Mouse (Mus musculus) stomach, postnatal 0 days (tissue): ENCODE measurements around the gene Bach1. TPM values are rescaled to one million over a fixed set of nuclear protein-coding genes. Genes with fewer than 3 reads are reported as not detected.
A peak's percentile ranks its signal among the peaks of the same experiment; 100 is the strongest.

Source experiments
- ATAC-seq: fragments of 200-750 bp; cut with Nextera tagmentation; 2 replicates; pipeline ENCODE4 v1.8.0; 2017; ENCODE audit not compliant: low FRiP score, low TSS enrichment
- DNase-seq: peaks from one replicate; pipeline ENCODE4 v3.0.0-alpha.2; 2016; ENCODE audit warnings: low spot score
- H3K27ac ChIP-seq: fragments of 300-500 bp; sonication (generic); replicated peaks from 2 replicates; pipeline ENCODE4 v1.5.1; 2014; ENCODE audit warnings: mild to moderate bottlenecking, control low read depth
- H3K27me3 ChIP-seq: fragments of 300-500 bp; sonication (generic); 2 replicates; pipeline ENCODE4 v1.6.1; 2014; ENCODE audit warnings: low read length; ENCODE audit not compliant: control insufficient read depth, insufficient read depth
- H3K36me3 ChIP-seq: fragments of 300-500 bp; sonication (generic); 2 replicates; pipeline ENCODE4 v1.6.1; 2014; ENCODE audit warnings: low read length, mixed read lengths; ENCODE audit not compliant: control insufficient read depth, insufficient read depth
- H3K4me1 ChIP-seq: fragments of 300-500 bp; sonication (generic); replicated peaks from 2 replicates; pipeline ENCODE4 v1.6.1; 2014; ENCODE audit warnings: antibody characterized with exemption; ENCODE audit not compliant: control insufficient read depth, insufficient read depth
- H3K4me2 ChIP-seq: fragments of 300-500 bp; sonication (generic); replicated peaks from 2 replicates; pipeline ENCODE4 v1.6.1; 2014; ENCODE audit warnings: low read depth, mild to moderate bottlenecking, control low read depth, moderate library complexity
- H3K4me3 ChIP-seq: fragments of 300-500 bp; sonication (generic); 2 replicates; pipeline ENCODE4 v1.5.1; 2014; ENCODE audit warnings: low read depth, low read length, control low read depth
- H3K9ac ChIP-seq: fragments of 300-500 bp; sonication (generic); 2 replicates; pipeline ENCODE4 v1.6.1; 2014; ENCODE audit warnings: mild to moderate bottlenecking, low read length, control low read depth, mixed read lengths
- H3K9me3 ChIP-seq: fragments of 300-500 bp; sonication (generic); 2 replicates; pipeline ENCODE4 v1.6.1; 2016; ENCODE audit warnings: low read length; ENCODE audit not compliant: control insufficient read depth
- CTCF ChIP-seq: IDR thresholded peaks from 2 replicates; pipeline ENCODE4 v1.5.1; 2016; ENCODE audit warnings: antibody characterized with exemption, low read depth, mild to moderate bottlenecking, moderate library complexity
- EP300 ChIP-seq: optimal IDR thresholded peaks from 2 replicates; pipeline ENCODE3; 2016; ENCODE audit warnings: antibody characterized with exemption
- WGBS: fragments of 180-500 bp; shearing (Covaris S2); extraction: QIAGEN DNeasy Blood & Tissue Kit; methylation state at CpG from one replicate; pipeline ENCODE4 v1.1.7; 2014; 5-methylcytosine and 5-hydroxymethylcytosine counted together
- polyA plus RNA-seq: library from polyadenylated mRNA; unstranded; fragments of >200 nt; fragmentation: Nextera tagmentation; extraction: Ambion mirVana; gene quantifications from 2 replicates; pipeline ENCODE4 v1.2.1, GENCODE M21; 2015

Bach1 gene
- polyA plus RNA-seq, 1 experiment from 2014 or later: 5.3 TPM

DNA sequence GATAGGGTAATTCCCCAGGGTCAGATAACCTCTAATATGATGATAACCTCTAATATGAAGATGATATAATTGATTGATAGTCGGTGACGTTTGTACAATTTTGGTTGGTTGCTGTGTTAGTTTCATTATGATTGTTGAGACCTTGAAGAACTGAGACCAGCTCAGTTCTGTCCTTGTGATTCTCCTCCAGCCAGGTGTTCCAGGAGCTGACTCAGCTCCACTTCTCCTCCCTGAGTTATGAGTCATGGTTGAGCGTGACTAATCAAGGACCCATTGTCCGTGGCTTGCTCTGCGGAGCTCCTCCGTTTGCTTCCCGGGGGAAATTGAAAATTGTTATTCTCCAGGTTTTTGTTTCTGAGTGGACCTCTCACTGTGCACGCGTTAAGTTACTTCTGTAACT, 33.5 kb upstream of the Bach1 start:
- peak; percentile 55 for DNase-seq
- Histone ChIP-seq H3K27ac (no peak overlapping the region), H3K4me2 (no peak overlapping the region), H3K27me3 (no peaks in the 10 kb centered on the region), H3K9me3 (no peaks in the 10 kb centered on the region), H3K9ac (no peak overlapping the region), H3K4me3 (no peak overlapping the region), H3K4me1 (no peaks in the 10 kb centered on the region), H3K36me3 (no peaks in the 10 kb centered on the region)
- WGBS: 64% methylated on average over 9 of the region's 9 CpGs
- peak; percentile 90 for ATAC-seq
- no peak for TF ChIP-seq CTCF
- no peak for TF ChIP-seq EP300

DNA sequence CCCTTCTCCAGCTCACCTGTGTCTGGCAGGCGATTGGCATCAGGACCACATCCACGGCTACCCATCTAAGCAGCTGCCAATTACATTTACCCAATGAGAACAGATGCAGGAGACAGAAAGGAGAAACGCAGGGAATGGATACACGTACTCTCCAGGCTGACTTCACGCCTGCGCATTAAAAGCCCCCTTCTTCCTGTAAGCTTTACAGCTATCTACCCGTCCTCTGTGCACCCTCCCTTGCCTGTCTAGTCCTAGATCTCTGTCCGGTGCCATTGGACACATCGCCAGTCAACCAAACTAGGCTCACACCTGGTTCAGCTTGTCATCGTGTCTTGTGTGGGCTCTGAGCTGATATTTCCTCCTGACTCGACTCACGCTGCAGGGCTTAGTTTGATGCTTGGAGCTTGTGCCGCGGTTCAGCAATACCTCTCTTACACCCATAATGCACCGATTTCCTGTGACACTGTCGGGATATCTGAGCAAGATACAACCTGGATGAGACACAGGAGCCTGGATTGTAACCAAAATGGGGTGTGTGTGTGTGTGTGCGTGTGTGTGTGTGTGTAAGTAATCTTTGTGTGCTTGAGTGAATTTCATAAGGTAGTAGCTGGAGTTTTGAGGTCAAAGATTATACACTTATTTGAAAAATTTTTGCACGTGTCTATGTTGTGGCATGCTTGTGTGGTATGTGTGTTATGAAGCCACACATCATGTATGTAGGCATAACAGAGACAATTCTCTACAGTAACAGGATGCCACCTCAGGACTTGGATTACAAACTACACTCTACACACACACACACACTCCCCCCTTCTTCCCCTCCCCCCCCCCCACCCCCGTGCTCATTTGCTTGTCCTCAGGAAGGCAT, 32.8 kb upstream of the Bach1 start:
- ATAC-seq (0 out of 2 replicates have a peak, but pooled peaks have one; percentile 15), DNase-seq (peak; percentile 11)
- Histone ChIP-seq H3K4me3 (no peak overlapping the region), H3K27ac (no peak overlapping the region), H3K4me1 (no peaks in the 10 kb centered on the region), H3K4me2 (no peak overlapping the region), H3K9ac (no peak overlapping the region), H3K27me3 (no peaks in the 10 kb centered on the region), H3K36me3 (no peaks in the 10 kb centered on the region), H3K9me3 (no peaks in the 10 kb centered on the region)
- TF ChIP-seq EP300: no peak
- no peak for TF ChIP-seq CTCF
- WGBS: 78% methylated on average over 19 of the region's 19 CpGs

DNA sequence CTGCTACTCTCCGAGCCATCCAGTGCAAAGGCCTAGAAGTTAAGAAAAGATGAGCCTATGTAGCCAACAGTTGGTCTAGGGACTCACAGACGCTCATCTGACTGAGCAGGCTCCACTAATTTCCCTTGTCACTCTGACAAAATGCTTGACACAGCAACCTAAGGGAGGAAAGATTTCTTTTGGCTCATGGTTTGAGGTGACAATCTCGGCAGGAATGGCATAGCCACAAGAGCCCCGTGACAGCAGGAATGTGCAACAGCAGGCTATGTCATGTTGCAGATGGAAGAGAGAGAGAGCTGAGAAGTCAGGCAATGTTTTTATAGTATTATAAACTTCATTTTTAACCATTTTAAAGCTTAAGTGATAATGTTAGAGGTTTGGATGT, 32.1 kb upstream of the Bach1 start:
- Histone ChIP-seq H3K4me3 (no peak overlapping the region), H3K4me2 (no peak overlapping the region), H3K9ac (no peak overlapping the region), H3K9me3 (no peaks in the 10 kb centered on the region), H3K27me3 (no peaks in the 10 kb centered on the region), H3K27ac (no peak overlapping the region), H3K4me1 (no peaks in the 10 kb centered on the region), H3K36me3 (no peaks in the 10 kb centered on the region)
- DNase-seq: no peak
- 82% methylated on average over 4 of the region's 4 CpGs for WGBS
- TF ChIP-seq EP300 (no peak), CTCF (no peak)
- no peak for ATAC-seq

DNA sequence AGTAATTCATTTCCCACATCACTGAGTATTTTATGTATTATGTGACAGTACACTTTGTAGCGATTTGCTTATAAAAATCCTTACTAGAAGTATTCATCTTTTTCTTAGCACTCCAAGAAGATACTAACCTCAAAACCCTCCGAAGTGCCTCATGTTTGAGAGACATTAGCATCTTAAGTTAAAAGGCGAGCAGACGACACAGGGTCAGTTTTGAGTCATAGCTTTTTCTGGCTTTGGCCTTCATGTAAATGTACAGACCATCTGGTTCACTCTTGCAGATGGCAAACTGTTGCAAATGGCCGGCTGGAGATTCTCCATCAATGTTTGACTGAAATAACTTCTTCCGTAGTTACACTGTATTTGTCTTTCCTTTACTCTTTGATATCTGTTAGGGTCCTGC, 30.7 kb upstream of the Bach1 start:
- H3K9ac ChIP-seq: no peak overlapping the region
- ATAC-seq: no peak

DNA sequence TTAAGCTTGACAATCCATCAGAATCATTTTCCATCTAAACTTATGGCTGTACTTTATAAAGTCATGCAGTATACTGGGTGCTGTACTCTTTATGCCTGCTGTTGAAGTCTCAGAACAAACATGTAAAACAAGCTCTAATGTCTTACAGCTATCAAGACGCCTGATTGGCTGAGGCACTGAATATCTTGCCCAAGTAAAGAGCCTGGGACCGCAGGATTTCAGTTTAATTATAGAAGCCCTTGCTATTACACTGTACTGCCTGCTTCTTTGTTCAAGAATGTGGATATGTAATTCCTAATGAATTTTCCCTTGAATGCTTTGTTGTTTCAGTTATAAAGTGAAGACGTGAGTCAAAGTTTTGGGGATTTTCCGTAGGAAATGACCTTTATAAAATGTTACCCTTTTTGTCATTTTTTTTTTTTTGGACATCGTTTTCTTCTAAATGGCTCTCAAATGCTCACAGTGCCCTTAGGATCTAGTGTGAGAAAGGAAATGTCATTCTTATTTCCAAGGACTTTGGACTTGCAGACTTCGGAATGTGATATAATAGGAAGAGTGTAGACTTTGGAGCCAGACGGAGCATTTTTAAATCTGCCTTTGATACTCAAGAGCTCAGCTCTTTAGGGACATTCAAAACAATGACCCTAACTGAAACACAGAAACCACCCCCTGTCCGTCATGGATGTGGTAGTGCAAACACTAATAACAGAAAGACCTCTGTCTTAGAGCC, 28.5 kb upstream of the Bach1 start:
- H3K27ac ChIP-seq: no peak overlapping the region

More for the DNA sequence above, 30.7 kb upstream of the Bach1 start:
- Histone ChIP-seq H3K27ac (no peak overlapping the region), H3K36me3 (no peaks in the 10 kb centered on the region), H3K27me3 (no peaks in the 10 kb centered on the region), H3K4me1 (no peaks in the 10 kb centered on the region), H3K4me2 (no peak overlapping the region), H3K4me3 (no peak overlapping the region), H3K9me3 (no peaks in the 10 kb centered on the region)
- TF ChIP-seq EP300 (no peak), CTCF (no peak)
- WGBS: 66% methylated on average over 6 of the region's 6 CpGs
- DNase-seq: no peak

DNA sequence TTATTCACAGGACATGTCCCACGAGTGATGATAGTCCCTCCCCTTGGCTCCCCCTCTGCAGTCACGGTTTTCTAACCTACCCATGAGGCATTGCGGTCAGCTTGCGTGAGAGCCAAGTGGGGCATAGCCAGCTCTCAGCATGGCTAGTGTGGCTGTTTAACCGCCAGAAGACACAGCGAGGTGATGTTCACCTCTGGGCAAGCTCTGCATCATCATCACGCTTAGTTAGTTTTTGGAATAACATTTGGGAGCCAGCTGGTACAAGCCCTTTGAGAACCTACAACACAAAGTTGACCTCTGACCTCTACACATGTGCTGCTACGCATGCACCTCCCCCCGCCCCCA, 28.0 kb upstream of the Bach1 start:
- no peak for DNase-seq
- Histone ChIP-seq H3K9me3 (no peaks in the 10 kb centered on the region), H3K9ac (no peak overlapping the region), H3K4me3 (no peak overlapping the region), H3K4me1 (no peaks in the 10 kb centered on the region), H3K27me3 (no peaks in the 10 kb centered on the region), H3K27ac (no peak overlapping the region), H3K36me3 (no peaks in the 10 kb centered on the region), H3K4me2 (no peak overlapping the region)
- WGBS: 77% methylated on average over 9 of the region's 9 CpGs
- ATAC-seq: no peak
- no peak for TF ChIP-seq EP300

More for the DNA sequence above, 28.5 kb upstream of the Bach1 start:
- no peak for ATAC-seq
- Histone ChIP-seq H3K4me3 (no peak overlapping the region), H3K27me3 (no peaks in the 10 kb centered on the region), H3K9ac (no peak overlapping the region), H3K36me3 (no peaks in the 10 kb centered on the region), H3K4me1 (no peaks in the 10 kb centered on the region), H3K9me3 (no peaks in the 10 kb centered on the region), H3K4me2 (no peak overlapping the region)
- TF ChIP-seq CTCF (no peak), EP300 (no peak)
- 65% methylated on average over 8 of the region's 8 CpGs for WGBS
- DNase-seq: no peak
